Mouse (Mus musculus) hindbrain, embryonic 11.5 days (tissue): ENCODE data around the gene Gm42791. TPM values are rescaled to one million over a fixed set of nuclear protein-coding genes. Genes with fewer than 3 reads are reported as not detected.

ENCODE experiments used
- ATAC-seq: fragments of 200-750 bp; cut with Nextera tagmentation; 2 replicates; pipeline ENCODE4 v1.8.0; 2017; ENCODE audit warnings: mild to moderate bottlenecking, moderate TSS enrichment, moderate library complexity; ENCODE audit not compliant: low FRiP score
- DNase-seq: peaks from one replicate; pipeline ENCODE4 v3.0.0-alpha.2; 2015; ENCODE audit warnings: low spot score
- H3K27ac ChIP-seq: fragments of 300-500 bp; sonication (generic); 2 replicates; pipeline ENCODE4 v1.5.1; 2014; ENCODE audit warnings: mild to moderate bottlenecking, low read depth, low read length
- H3K27me3 ChIP-seq: fragments of 300-500 bp; sonication (generic); 2 replicates; pipeline ENCODE4 v1.6.1; 2014; ENCODE audit warnings: mild to moderate bottlenecking, low read length, moderate library complexity, mixed read lengths; ENCODE audit not compliant: control insufficient read depth, insufficient read depth
- H3K36me3 ChIP-seq: fragments of 300-500 bp; sonication (generic); 2 replicates; pipeline ENCODE4 v1.6.1; 2014; ENCODE audit warnings: mild to moderate bottlenecking, low read length, moderate library complexity, mixed read lengths; ENCODE audit not compliant: control insufficient read depth, insufficient read depth
- H3K4me1 ChIP-seq: fragments of 300-500 bp; sonication (generic); replicated peaks from 2 replicates; pipeline ENCODE4 v1.6.1; 2014; ENCODE audit warnings: low read length, mixed read lengths; ENCODE audit not compliant: control insufficient read depth, insufficient read depth
- H3K4me2 ChIP-seq: fragments of 300-500 bp; sonication (generic); replicated peaks from 2 replicates; pipeline ENCODE4 v1.6.1; 2014; ENCODE audit warnings: mild to moderate bottlenecking, low read depth, low read length
- H3K4me3 ChIP-seq: fragments of 300-500 bp; sonication (generic); 2 replicates; pipeline ENCODE4 v1.5.1; 2014; ENCODE audit warnings: low read depth, low read length
- H3K9ac ChIP-seq: fragments of 300-500 bp; sonication (generic); 2 replicates; pipeline ENCODE4 v1.6.1; 2014; ENCODE audit warnings: low read depth, low read length
- H3K9me3 ChIP-seq: fragments of 300-500 bp; sonication (generic); 2 replicates; pipeline ENCODE4 v1.6.1; 2016; ENCODE audit warnings: low read length; ENCODE audit not compliant: control insufficient read depth
- WGBS: fragments of 180-500 bp; shearing (Covaris S2); extraction: QIAGEN DNeasy Blood & Tissue Kit; methylation state at CpG from one replicate; pipeline ENCODE4 v1.1.7; 2014; 5-methylcytosine and 5-hydroxymethylcytosine counted together
- polyA plus RNA-seq: library from polyadenylated mRNA; unstranded; fragments of >200 nt; fragmentation: Nextera tagmentation; extraction: Ambion mirVana; gene quantifications from 2 replicates; pipeline ENCODE4 v1.2.1, GENCODE M21; 2014

Gm42791 gene
- polyA plus RNA-seq, 1 experiment from 2014 or later = not detected

DNA sequence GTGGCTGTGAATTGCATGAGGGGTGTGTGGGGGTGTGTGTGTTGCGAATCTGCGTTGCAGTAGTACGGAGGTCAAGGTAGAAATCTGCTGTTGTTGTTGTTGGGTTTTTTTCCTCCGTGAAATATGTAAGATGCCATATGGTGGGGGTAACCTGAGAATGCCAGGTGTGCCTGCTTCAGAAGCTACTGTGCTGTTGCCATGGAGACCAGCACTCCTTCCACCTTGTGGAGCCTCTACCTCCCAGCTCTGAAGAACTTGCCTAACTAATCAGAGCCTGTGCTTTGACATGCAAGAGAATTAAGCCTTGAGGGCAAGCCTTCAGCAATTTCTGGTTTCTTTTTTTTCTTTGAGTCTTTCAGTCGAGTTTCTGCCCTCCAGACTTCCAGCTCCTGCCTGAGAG, 140.8 kb downstream of the Gm42791 start:
- no peaks in the 10 kb centered on the region for H3K4me1 ChIP-seq
- H3K9me3 ChIP-seq = no peaks in the 10 kb centered on the region
- no peak for ATAC-seq
- no peak overlapping the region for H3K27ac ChIP-seq
- no peak overlapping the region for H3K4me3 ChIP-seq
- no peak overlapping the region for H3K4me2 ChIP-seq
- no peak for DNase-seq
- H3K36me3 ChIP-seq = no peaks in the 10 kb centered on the region
- H3K9ac ChIP-seq = no peak overlapping the region
- no peaks in the 10 kb centered on the region for H3K27me3 ChIP-seq
- WGBS = 39% methylated on average over 5 of the region's 5 CpGs

GRCm38 (mm10) chr5:148849516-148849915, 145.4 kb downstream of the Gm42791 start:
- no peaks in the 10 kb centered on the region for H3K4me1 ChIP-seq
- 91% methylated on average over 6 of the region's 6 CpGs for WGBS
- DNase-seq (no peak), ATAC-seq (no peak)
- no peak overlapping the region for H3K9ac ChIP-seq
- no peak overlapping the region for H3K4me2 ChIP-seq
- no peak overlapping the region for H3K4me3 ChIP-seq
- H3K27me3 ChIP-seq = no peaks in the 10 kb centered on the region
- H3K27ac ChIP-seq = no peak overlapping the region
- no peaks in the 10 kb centered on the region for H3K36me3 ChIP-seq
- no peaks in the 10 kb centered on the region for H3K9me3 ChIP-seq

DNA sequence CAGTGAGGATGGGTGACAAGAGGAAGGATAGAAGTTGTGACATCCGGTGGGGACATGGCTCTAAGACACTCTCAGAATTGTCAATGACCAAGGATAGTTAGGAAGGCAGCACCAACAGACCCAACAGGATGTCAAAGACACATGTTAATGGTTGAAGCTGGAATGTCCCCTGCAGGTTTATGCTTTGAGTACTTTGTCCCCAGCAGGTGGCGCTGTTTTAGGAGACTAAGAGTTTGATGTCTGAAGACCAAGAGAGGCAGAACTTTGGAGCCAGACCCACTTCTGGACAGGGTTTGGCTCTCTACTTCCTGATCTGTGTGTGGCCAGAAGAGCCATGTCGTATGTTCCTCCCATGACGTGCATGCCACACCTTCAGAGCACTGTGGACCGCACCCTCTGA, 147.9 kb downstream of the Gm42791 start:
- 96% methylated on average over 5 of the region's 5 CpGs for WGBS
- DNase-seq (no peak), ATAC-seq (no peak)
- Histone ChIP-seq H3K36me3 (no peaks in the 10 kb centered on the region), H3K27ac (no peak overlapping the region), H3K9me3 (no peaks in the 10 kb centered on the region), H3K4me1 (no peaks in the 10 kb centered on the region), H3K4me2 (no peak overlapping the region), H3K9ac (no peak overlapping the region), H3K27me3 (no peaks in the 10 kb centered on the region), H3K4me3 (no peak overlapping the region)

Other genes with a start within 250 kb of the Gm42791 start
- 32.1 and 37.0 TPM in 2 replicates for gene Katnal1, start 65.8 kb downstream of the Gm42791 start, polyA plus RNA-seq
- 73.7 and 79.9 TPM in 2 replicates for gene Uspl1, start 189.2 kb upstream of the Gm42791 start, polyA plus RNA-seq
- 1,633 and 1,649 TPM in 2 replicates for gene Hmgb1, start 189.3 kb upstream of the Gm42791 start, polyA plus RNA-seq